Mouse (Mus musculus): Measurements from ENCODE around the gene Gm7694. TPM values are rescaled to one million over a fixed set of nuclear protein-coding genes. Genes with fewer than 3 reads are reported as not detected.
A peak's percentile ranks its signal among the peaks of the same experiment; 100 is the strongest.

Gene Gm7694
- total RNA-seq, 2 experiments from 2014 or later, result 2.1 to 2.2 TPM

GRCm38 (mm10) chr1:170292239-170292951 is 13.7 kb downstream of the Gm7694 start:
- peak; percentile 42 to 55 for DNase-seq (ENCODE audit: low spot score in 2 of 2)

GRCm38 (mm10) chr1:170282415-170283129 is 23.6 kb downstream of the Gm7694 start:
- no peak for DNase-seq (ENCODE audit: low spot score in 2 of 2)

- DNase-seq (ENCODE audit: low spot score in 2 of 2), result no peak
These were observed 29.1 kb downstream of the Gm7694 start, which contains the start of gene Sh2d1b1 for GRCm38 (mm10) chr1:170277016-170277415. Gene Sh2d1b1 (plus strand): TSS chr1:170277320.

- no peak for DNase-seq (ENCODE audit: low spot score in 2 of 2)
These were observed 32.9 kb downstream of the Gm7694 start for GRCm38 (mm10) chr1:170273252-170273651.

- DNase-seq (ENCODE audit: low spot score in 2 of 2), result no peak
These were observed 35.4 kb downstream of the Gm7694 start for GRCm38 (mm10) chr1:170270696-170271095.

- no peak for DNase-seq (ENCODE audit: low spot score in 2 of 2)
These were observed 35.9 kb downstream of the Gm7694 start for GRCm38 (mm10) chr1:170270281-170270680.

GRCm38 (mm10) chr1:170255560-170255910 is 50.6 kb downstream of the Gm7694 start:
- DNase-seq (ENCODE audit: low spot score in 2 of 2), result peak; percentile 86 to 89

GRCm38 (mm10) chr1:170254893-170255559 is 51.1 kb downstream of the Gm7694 start:
- DNase-seq (ENCODE audit: low spot score in 2 of 2), result no peak

Other genes with a start within 250 kb of the Gm7694 start
- gene Ddr2, start 195.6 kb downstream of the Gm7694 start, total RNA-seq (2021), result 1 to 10 TPM; 7.0 to 7.2 TPM
- 10 to 100 TPM; 60.6 to 69.4 TPM for gene Uap1, start 131.4 kb downstream of the Gm7694 start, total RNA-seq (2021)
- gene Uhmk1, start 90.9 kb downstream of the Gm7694 start, total RNA-seq (2021), result 100 to 1,000 TPM; 139 to 148 TPM
- gene Sh2d1b2, start 73.6 kb downstream of the Gm7694 start, total RNA-seq (2021), result not detected
- gene Sh2d1b1, start 29.0 kb downstream of the Gm7694 start, total RNA-seq (2021), result under 1 TPM in 1 of 2 experiments, not detected in 1; 0.12 TPM
- not detected for gene Spata46, start 2.5 kb upstream of the Gm7694 start, total RNA-seq (2021)

All from left cerebral cortex, adult 18-20 months (tissue).